Mouse (Mus musculus): ENCODE data around the gene Olfr1362.

Olfr1362 gene

GRCm38 (mm10) chr13:21613922-21614321 is at the start of gene Olfr1362:
Olfr1362 (minus strand) TSS chr13:21614022.
- no peak for DNase-seq

GRCm38 (mm10) chr13:21663286-21663685 is 49.5 kb upstream of the Olfr1362 start, which contains the start of gene Olfr1361:
Olfr1361 (minus strand) TSS chr13:21663386.
- DNase-seq = no peak

GRCm38 (mm10) chr13:21642418-21642817 is 28.6 kb upstream of the Olfr1362 start, which contains the start of gene Olfr11:
Olfr11 (minus strand) TSS chr13:21642518.
- no peak for DNase-seq

- DNase-seq = no peak
Observed at GRCm38 (mm10) chr13:21591618-21592017, 22.2 kb downstream of the Olfr1362 start.

GRCm38 (mm10) chr13:21581659-21582058 is 32.2 kb downstream of the Olfr1362 start, which contains the start of gene Olfr1364:
Olfr1364 (minus strand) TSS chr13:21581759.
- no peak for DNase-seq

Measured in kidney, postnatal 36 days (tissue).